Comparison of ENCODE assay signal across 12 mouse cellular contexts in the genomic region with DNA sequence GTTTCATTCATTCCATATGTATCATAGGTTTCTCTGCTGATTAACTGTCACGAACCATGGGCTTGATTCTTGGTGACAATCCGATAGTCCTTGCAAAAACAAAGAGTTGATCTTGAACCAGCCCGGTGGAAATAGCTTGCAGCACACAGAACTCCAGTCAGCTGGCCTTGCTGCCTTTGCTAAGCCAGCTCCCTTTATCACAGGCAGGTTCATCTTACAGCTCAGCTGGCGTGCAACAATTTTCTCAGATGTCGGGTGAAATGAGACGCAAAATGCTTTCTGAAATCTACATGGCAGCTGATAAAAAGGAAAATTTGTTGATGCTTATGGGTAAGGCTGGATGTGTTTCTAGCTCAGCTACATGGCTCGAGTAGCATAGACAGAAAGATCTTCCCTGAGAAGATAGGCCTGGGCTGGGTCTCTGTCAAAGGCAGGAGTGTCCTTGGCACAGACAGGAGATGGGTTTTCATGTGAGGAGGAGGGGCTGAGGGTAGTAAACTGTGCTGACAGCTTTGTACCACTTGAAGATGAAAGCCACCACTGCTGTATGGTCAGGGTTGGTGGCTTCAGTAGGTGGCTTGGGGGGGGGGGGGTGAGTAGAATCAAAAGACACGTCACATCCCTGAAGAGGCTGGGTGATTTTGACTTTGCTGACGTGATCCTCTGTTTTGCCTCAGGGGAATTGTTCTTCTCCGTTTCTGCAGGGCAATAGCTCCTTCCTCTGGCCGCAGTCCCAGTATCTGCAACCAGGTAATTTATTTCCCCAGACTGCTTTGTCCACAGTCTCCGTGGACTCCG. TPM values are rescaled to one million over a fixed set of nuclear protein-coding genes. Genes with fewer than 3 reads are reported as not detected.
DNase-seq lines count a peak whose midpoint lies in the region; ATAC-seq and TF ChIP-seq lines count a peak whose summit lies in the region.
"Had no signal": no experiment of that assay in that cellular context is flagged by ENCODE, and none has a peak within 500 bp of the region (broad histone marks: within the 10 kb centered on the region; RNA-seq: fewer than 3 reads in every experiment).

No protein-coding gene starts in this region.

- TF ChIP-seq POLR2A in brain, embryonic 14.5 days (IDR thresholded peaks at IDR 0.05; ENCODE audit: borderline replicate concordance, extremely low read depth, insufficient read depth, insufficient read length, poor library complexity, severe bottlenecking) = no peak
- no peak for TF ChIP-seq POLR2A in myocyte (IDR thresholded peaks at IDR 0.05; ENCODE audit: insufficient read length, low read depth)

- intact Hi-C loops in left cerebral cortex, adult 2 months (cut with DNase I) = no loop called here

- no peaks in the 10 kb centered on the region for H3K27me3 ChIP-seq in intestine, embryonic 14.5 days (replicated peaks; ENCODE audit: control insufficient read depth, insufficient read depth, low read length)
- no peaks in the 10 kb centered on the region for H3K27me3 ChIP-seq in intestine, embryonic 16.5 days (replicated peaks; ENCODE audit: control insufficient read depth, insufficient read depth, low read length)
- no peaks in the 10 kb centered on the region for H3K27me3 ChIP-seq in hindbrain, embryonic 16.5 days (replicated peaks; ENCODE audit: control insufficient read depth, insufficient read depth, low read length)
- no peaks in the 10 kb centered on the region for H3K27me3 ChIP-seq in myocyte (ENCODE audit: control insufficient read depth, insufficient read depth, insufficient read length)

- H3K36me3 ChIP-seq in intestine, embryonic 14.5 days (ENCODE audit: control insufficient read depth, insufficient read depth, low read length) = no peaks in the 10 kb centered on the region
- H3K36me3 ChIP-seq in intestine, embryonic 16.5 days (ENCODE audit: control insufficient read depth, insufficient read depth, low read length) = no peaks in the 10 kb centered on the region
- H3K36me3 ChIP-seq in hindbrain, embryonic 16.5 days (ENCODE audit: control insufficient read depth, insufficient read depth, low read length) = no peaks in the 10 kb centered on the region
- no peaks in the 10 kb centered on the region for H3K36me3 ChIP-seq in myocyte (ENCODE audit: control insufficient read depth, insufficient read depth)

- no peaks in the 10 kb centered on the region for H3K79me2 ChIP-seq in myocyte (ENCODE audit: control insufficient read depth, insufficient read depth)

- H3K4me2 ChIP-seq in intestine, embryonic 14.5 days (ENCODE audit: low read length) = no peak overlapping the region
- no peak overlapping the region for H3K4me2 ChIP-seq in intestine, embryonic 16.5 days (ENCODE audit: low read depth, low read length)
- H3K4me2 ChIP-seq in hindbrain, embryonic 16.5 days (ENCODE audit: low read length) = no peak overlapping the region
- H3K4me2 ChIP-seq in myocyte (ENCODE audit: low read depth) = no peak overlapping the region

- H3K9me3 ChIP-seq in intestine, embryonic 14.5 days (ENCODE audit: control insufficient read depth, low read length) = no peaks in the 10 kb centered on the region
- no peaks in the 10 kb centered on the region for H3K9me3 ChIP-seq in intestine, embryonic 16.5 days (ENCODE audit: control insufficient read depth, low read length)
- H3K9me3 ChIP-seq in hindbrain, embryonic 16.5 days (ENCODE audit: control insufficient read depth, low read length) = no peaks in the 10 kb centered on the region

- no peaks in the 10 kb centered on the region; the same call in 1 of the 2 replicates for H3K4me1 ChIP-seq in intestine, embryonic 14.5 days (replicated peaks; ENCODE audit: control insufficient read depth, insufficient read depth, low read length)
- H3K4me1 ChIP-seq in intestine, embryonic 16.5 days (ENCODE audit: control insufficient read depth, insufficient read depth, low read length) = no peaks in the 10 kb centered on the region
- H3K4me1 ChIP-seq in hindbrain, embryonic 16.5 days (ENCODE audit: control insufficient read depth, insufficient read depth, low read depth, low read length) = peaks cover 12% of the 10 kb centered on the region

- TF ChIP-seq CTCF in brain, embryonic 14.5 days (IDR thresholded peaks at IDR 0.05; ENCODE audit: borderline replicate concordance, extremely low read depth, insufficient read depth, insufficient read length) = peak; percentile 12; the same call in 1 of the 2 replicates
- TF ChIP-seq CTCF in left cerebral cortex, adult 2 months (IDR thresholded peaks at IDR 0.05) = no peak

- H3K4me3 ChIP-seq in intestine, embryonic 14.5 days (ENCODE audit: low read depth, low read length) = no peak overlapping the region
- H3K4me3 ChIP-seq in intestine, embryonic 16.5 days (ENCODE audit: low read length) = no peak overlapping the region
- no peak overlapping the region for H3K4me3 ChIP-seq in hindbrain, embryonic 16.5 days (ENCODE audit: low read length)
- no peak overlapping the region for H3K4me3 ChIP-seq in myocyte
- no peak overlapping the region for H3K4me3 ChIP-seq in left cerebral cortex, adult 2 months
- H3K4me3 ChIP-seq: gastrocnemius, adult 2 months had no signal

- H3ac ChIP-seq in myocyte (ENCODE audit: control insufficient read depth, insufficient read length) = no peak overlapping the region

- 54% methylated on average over 13 of the region's 13 CpGs for WGBS in intestine, embryonic 14.5 days
- WGBS in intestine, embryonic 16.5 days = 54% methylated on average over 13 of the region's 13 CpGs
- WGBS in hindbrain, embryonic 16.5 days = 51% methylated on average over 13 of the region's 13 CpGs

- H3K9ac ChIP-seq in intestine, embryonic 14.5 days (ENCODE audit: low read length) = no peak overlapping the region
- H3K9ac ChIP-seq in intestine, embryonic 16.5 days (ENCODE audit: low read depth, low read length) = no peak overlapping the region
- no peak overlapping the region for H3K9ac ChIP-seq in hindbrain, embryonic 16.5 days (ENCODE audit: low read depth, low read length)

- no peak for DNase-seq in intestine, embryonic 14.5 days (ENCODE audit: low spot score)
- DNase-seq in brain, embryonic 14.5 days (ENCODE audit: low read depth) = peak; percentile 67
- no peak for DNase-seq in left cerebral cortex, adult 2 months (ENCODE audit: extremely low spot score in 1 of 2, low spot score in 2 of 2)
- no peak for DNase-seq in testis, postnatal 10 days (ENCODE audit: low spot score)
- DNase-seq in right cerebral cortex, postnatal 25 days = no peak
- DNase-seq: cerebellum, adult 9-10 months; gastrocnemius, adult 2 months; lung, postnatal 10 days had no signal

- peak; percentile 31; the same call in 1 of the 2 replicates for ATAC-seq in intestine, embryonic 14.5 days (replicated peaks; ENCODE audit: low FRiP score, low TSS enrichment, low read depth)
- ATAC-seq in intestine, embryonic 16.5 days = no peak
- peak; percentile 54 for ATAC-seq in hindbrain, embryonic 16.5 days

- H3K27ac ChIP-seq in intestine, embryonic 14.5 days (ENCODE audit: low read depth) = no peak overlapping the region
- no peak overlapping the region for H3K27ac ChIP-seq in intestine, embryonic 16.5 days (ENCODE audit: low read length)
- no peak overlapping the region for H3K27ac ChIP-seq in hindbrain, embryonic 16.5 days (ENCODE audit: low read depth, low read length)
- no peak overlapping the region for H3K27ac ChIP-seq in left cerebral cortex, adult 2 months
- H3K27ac ChIP-seq: gastrocnemius, adult 2 months had no signal

TF ChIP-seq in myocyte, 11 proteins besides CTCF, POLR2A, EP300 and RAD21:
- TF ChIP-seq MYOD1 (IDR thresholded peaks at IDR 0.05; ENCODE audit: control insufficient read depth in 1 of 3, insufficient read length in 2 of 3, low read depth in 2 of 3) = peak in 2 of 3 experiments; percentile 49 to 55
- peak in 1 of 3 experiments; percentile 70 for TF ChIP-seq MYOG (IDR thresholded peaks at IDR 0.05; ENCODE audit: control insufficient read depth in 1 of 3, insufficient read depth in 1 of 3, insufficient read length in 2 of 3, low read depth in 2 of 3)
- TF ChIP-seq TCF3 (IDR thresholded peaks at IDR 0.05; ENCODE audit: insufficient read length, low read depth) = no peak
- TF ChIP-seq SRF (IDR thresholded peaks at IDR 0.05; ENCODE audit: control insufficient read depth, insufficient read length, low read depth) = no peak
- TF ChIP-seq MAX (IDR thresholded peaks at IDR 0.05; ENCODE audit: low read depth) = no peak

RNA-seq across cellular contexts. Expression of a gene that starts 45.0 kb away (rescaled TPM):
- not detected in 2 replicates for polyA plus RNA-seq in intestine, embryonic 14.5 days (2014; fragmentation: Nextera tagmentation; extraction: Ambion mirVana)
- polyA plus RNA-seq in intestine, embryonic 16.5 days (2015; fragmentation: Nextera tagmentation; extraction: Ambion mirVana) = not detected in 2 replicates
- 0.11 and 0.15 TPM in 2 replicates for polyA plus RNA-seq in brain, embryonic 14.5 days (2012; rRNA removed)
- polyA plus RNA-seq in hindbrain, embryonic 16.5 days (2015; fragmentation: Nextera tagmentation; extraction: Ambion mirVana) = not detected in 2 replicates
- 0.30 TPM for polyA plus RNA-seq in myocyte (2012; fragmentation: generic; extraction: Trizol)
- total RNA-seq in left cerebral cortex, adult 2 months (2021) = not detected
- total RNA-seq: gastrocnemius, adult 2 months; left cerebral cortex, adult 18-20 months had no signal
